Mouse (Mus musculus) erythroblast, embryonic 14.5 days (primary cell): ENCODE results near the gene Kctd14. TPM values are rescaled to one million over a fixed set of nuclear protein-coding genes. Genes with fewer than 3 reads are reported as not detected.
"Not testable (repeated sequence)": the region's sequence is repeated elsewhere in the genome, so short reads cannot be mapped to it uniquely, and the experiment has no call there.

Source experiments
- H3K27me3 ChIP-seq: 2 replicates; pipeline ENCODE4 v1.6.1; 2012; ENCODE audit warnings: inconsistent platforms; ENCODE audit not compliant: control insufficient read depth
- H3K36me3 ChIP-seq: 2 replicates; pipeline ENCODE4 v1.6.1; 2012; ENCODE audit warnings: mild to moderate bottlenecking, inconsistent platforms; ENCODE audit not compliant: control insufficient read depth
- H3K4me1 ChIP-seq: 2 replicates; pipeline ENCODE4 v1.6.1; 2012; ENCODE audit warnings: inconsistent platforms; ENCODE audit not compliant: control insufficient read depth
- H3K4me3 ChIP-seq: replicated peaks from 2 replicates; pipeline ENCODE3; 2012; ENCODE audit warnings: moderate library complexity, mild to moderate bottlenecking, inconsistent platforms
- H3K9me3 ChIP-seq: 2 replicates; pipeline ENCODE4 v1.6.1; 2012; ENCODE audit warnings: low read length, inconsistent platforms, mixed read lengths; ENCODE audit not compliant: control insufficient read depth
- GATA1 ChIP-seq: IDR thresholded peaks from 2 replicates; pipeline ENCODE4 v1.6.1; 2012; ENCODE audit warnings: low read length, inconsistent platforms, mixed read lengths
- TAL1 ChIP-seq: IDR thresholded peaks from 3 replicates; pipeline ENCODE4 v1.6.1; 2012; ENCODE audit warnings: low read length, inconsistent platforms, mixed read lengths
- polyA plus RNA-seq: library from polyadenylated mRNA; stranded (reverse); fragments of >175 nt; gene quantifications from 2 replicates; pipeline ENCODE4 v1.2.3, GENCODE M21; 2012

Gene Kctd14
- polyA plus RNA-seq, 1 experiment, result 2.7 TPM

DNA sequence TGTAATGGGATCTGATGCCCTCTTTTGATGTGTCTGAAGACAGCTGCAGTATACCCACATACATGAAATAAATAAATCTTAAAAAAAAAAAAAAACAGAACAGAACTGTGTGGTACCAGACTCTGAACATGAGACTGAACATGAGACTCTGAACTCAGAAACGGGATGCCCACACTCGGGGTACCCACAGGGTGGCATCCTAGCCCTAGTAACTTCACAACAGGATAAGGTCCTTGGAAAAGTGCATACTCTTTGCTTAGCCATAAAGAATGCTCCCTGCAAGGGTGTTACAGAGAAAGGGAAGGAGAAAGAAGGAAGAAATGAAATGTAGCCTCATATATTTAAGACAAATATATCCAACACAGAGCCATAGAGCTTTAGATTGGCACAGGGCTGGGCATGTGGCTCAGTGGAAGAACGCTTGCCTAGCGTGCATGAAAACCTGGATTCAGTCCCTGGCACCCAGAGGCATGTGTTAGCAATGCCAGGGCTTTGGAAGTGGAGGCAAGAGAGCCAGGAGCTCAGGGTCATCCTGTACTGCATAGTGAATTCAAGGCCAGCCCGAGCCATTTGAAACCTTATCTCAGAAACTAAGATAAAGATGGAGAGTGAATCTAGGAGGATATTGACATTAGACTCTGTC lies 23.2 kb upstream of the Kctd14 start:
- Histone ChIP-seq H3K36me3 (no peaks in the 10 kb centered on the region), H3K27me3 (no peaks in the 10 kb centered on the region), H3K4me1 (peaks cover 4% of the 10 kb centered on the region), H3K4me3 (no peak overlapping the region), H3K9me3 (no peaks in the 10 kb centered on the region)
- TF ChIP-seq GATA1 (no peak), TAL1 (no peak)

DNA sequence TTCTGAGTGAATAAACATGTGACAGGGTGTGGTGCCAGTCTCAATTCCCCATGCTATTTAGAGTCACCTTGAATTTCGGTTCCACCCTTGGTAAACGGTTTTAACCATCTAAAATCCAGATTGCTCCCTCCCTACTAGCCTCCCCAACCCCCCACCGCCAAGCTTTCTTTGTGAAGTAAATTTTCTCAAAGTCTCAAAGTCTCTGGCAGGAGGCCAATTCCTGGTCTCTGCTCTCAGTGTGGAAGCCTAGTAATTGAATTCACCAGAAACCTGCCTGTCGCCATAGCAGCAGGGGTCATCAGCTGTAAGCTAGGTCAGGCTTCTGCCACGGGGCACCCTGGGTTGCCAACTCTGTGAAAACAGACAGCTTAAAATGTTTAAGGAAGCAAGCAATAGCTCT lies 21.4 kb upstream of the Kctd14 start:
- no peak for TF ChIP-seq GATA1
- TF ChIP-seq TAL1, result no peak
- Histone ChIP-seq H3K27me3 (no peaks in the 10 kb centered on the region), H3K36me3 (no peaks in the 10 kb centered on the region), H3K4me1 (peaks cover 4% of the 10 kb centered on the region), H3K4me3 (no peak overlapping the region), H3K9me3 (no peaks in the 10 kb centered on the region)

DNA sequence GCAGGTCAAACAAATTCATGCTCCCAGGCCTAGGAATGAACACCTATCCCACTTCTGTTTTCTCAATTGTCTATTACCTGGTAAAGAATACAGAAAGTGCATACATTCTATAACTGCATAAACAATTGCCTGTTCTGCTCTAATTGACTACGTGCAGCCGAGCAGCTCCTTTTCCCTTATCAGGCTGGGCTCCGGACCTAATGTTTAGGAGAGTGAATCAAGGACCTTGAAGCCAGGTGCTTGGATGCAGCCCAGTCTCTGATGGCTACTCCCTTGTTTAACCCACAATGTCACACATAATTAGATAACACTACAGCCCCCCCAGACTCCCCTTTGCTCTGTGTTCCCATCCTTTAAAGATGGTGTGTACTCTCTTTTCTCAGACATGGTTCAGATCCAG lies 17.6 kb upstream of the Kctd14 start:
- not testable (repeated sequence) for H3K27me3 ChIP-seq, H3K4me3 ChIP-seq

DNA sequence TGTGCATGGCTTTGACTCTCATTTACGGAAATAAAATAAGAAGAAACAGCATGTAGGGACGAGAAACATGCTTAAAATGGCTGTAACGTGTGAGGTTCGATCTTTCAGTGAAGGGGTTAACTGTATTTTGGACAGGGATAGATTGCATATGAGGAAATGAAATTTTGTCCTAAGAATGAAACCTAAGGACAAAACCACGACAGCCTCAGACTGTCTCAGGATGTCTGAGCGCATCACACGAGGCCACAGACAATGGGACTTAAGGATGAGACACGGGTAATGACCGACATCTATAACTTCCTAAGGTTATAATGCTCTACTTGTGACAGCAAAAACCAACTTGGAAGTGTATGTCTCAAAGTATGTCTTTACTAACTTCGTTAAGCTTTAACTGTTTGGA lies 16.6 kb upstream of the Kctd14 start:
- Histone ChIP-seq H3K36me3 (no peaks in the 10 kb centered on the region), H3K27me3 (no peaks in the 10 kb centered on the region), H3K9me3 (no peaks in the 10 kb centered on the region), H3K4me1 (no peaks in the 10 kb centered on the region), H3K4me3 (no peak overlapping the region)
- TF ChIP-seq TAL1, result no peak
- TF ChIP-seq GATA1, result no peak

More for the DNA sequence above, 17.6 kb upstream of the Kctd14 start:
- H3K4me1 ChIP-seq, H3K36me3 ChIP-seq, H3K9me3 ChIP-seq: not testable (repeated sequence)

DNA sequence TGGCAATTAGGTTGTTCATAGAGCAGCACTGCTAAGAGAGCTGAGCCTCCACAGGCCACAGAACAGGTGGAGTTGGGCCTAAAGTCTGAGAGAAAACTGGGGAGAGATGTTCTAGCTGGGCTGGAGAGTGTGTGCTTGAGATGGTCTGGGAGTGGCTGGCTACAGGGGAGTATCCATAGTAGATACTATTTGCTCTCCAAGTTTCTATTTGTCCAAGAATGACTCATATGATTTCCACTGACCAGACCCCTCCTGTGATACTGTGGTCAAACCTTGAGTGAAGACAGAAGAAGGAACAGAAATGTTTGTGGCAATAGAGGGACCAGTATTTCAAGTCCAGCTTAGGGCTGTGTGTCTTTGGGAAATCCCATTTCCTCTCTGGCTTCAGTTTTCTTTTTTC lies 12.1 kb upstream of the Kctd14 start:
- no peak overlapping the region for H3K4me3 ChIP-seq
- H3K4me1 ChIP-seq, result no peaks in the 10 kb centered on the region
- H3K27me3 ChIP-seq, result no peaks in the 10 kb centered on the region; the same call in 1 of the 2 replicates
- H3K36me3 ChIP-seq, result no peaks in the 10 kb centered on the region
- peaks cover 14% of the 10 kb centered on the region for H3K9me3 ChIP-seq
- TF ChIP-seq TAL1 (no peak), GATA1 (no peak)

DNA sequence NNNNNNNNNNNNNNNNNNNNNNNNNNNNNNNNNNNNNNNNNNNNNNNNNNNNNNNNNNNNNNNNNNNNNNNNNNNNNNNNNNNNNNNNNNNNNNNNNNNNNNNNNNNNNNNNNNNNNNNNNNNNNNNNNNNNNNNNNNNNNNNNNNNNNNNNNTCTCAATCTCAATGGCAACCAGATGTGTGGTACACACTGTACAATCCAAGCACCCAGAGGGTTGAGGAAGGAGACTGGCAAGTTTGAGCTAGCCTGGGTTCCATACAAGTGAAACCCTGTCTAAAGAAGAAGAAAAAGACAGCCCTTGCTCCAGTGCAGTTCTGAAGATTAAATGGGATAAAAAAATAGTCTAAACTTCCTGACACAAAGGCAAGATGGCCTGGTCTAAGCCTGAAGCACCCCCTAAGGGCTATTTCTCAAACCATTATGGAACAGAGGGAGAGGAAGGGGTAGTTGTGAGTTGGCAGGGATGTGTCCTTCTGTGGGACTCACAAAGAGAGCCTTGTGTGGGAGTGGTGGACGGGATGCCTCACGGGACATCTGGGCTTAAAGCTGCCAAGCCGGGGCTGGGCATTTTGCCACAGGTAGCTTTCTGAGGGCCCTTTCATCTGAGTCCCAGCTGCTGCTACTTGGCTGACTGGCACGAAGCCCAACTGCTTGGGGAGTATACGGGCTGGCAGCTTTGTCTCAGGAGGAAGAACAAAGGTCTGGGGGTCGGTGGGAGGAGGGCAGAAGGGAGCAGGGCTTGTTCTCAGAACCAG lies 4.8 kb upstream of the Kctd14 start:
- TF ChIP-seq TAL1 (no peak), GATA1 (no peak)
- H3K9me3 ChIP-seq, result peaks cover 9% of the 10 kb centered on the region
- H3K4me1 ChIP-seq, result peaks cover 7% of the 10 kb centered on the region
- no peaks in the 10 kb centered on the region for H3K27me3 ChIP-seq
- H3K36me3 ChIP-seq, result no peaks in the 10 kb centered on the region
- no peak overlapping the region for H3K4me3 ChIP-seq

DNA sequence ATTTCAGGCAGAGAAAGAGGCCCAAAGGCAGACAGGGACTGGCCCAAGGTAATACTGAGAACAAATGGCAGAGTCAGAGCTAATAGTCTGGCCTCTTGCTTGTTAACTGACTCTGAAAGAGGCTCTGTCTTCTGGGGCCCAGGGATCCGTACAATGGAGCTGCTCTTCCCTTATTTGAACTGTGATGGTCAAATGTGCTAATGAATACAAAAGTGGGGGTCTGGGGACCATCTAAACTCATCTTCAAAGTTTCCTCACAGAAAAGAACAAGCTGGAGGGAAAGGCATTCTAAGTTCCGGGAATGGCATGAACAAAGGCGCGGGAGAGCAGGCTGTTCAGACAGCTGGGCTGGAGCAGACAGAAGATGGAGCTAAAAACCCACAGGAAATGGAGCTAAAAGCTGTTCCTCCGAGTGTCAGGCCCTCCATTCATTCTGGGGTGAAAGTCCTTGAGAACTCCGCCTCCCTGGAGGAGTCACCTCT lies 4.0 kb upstream of the Kctd14 start:
- TF ChIP-seq TAL1, result no peak
- TF ChIP-seq GATA1, result no peak
- no peak overlapping the region for H3K4me3 ChIP-seq
- no peaks in the 10 kb centered on the region for H3K27me3 ChIP-seq

DNA sequence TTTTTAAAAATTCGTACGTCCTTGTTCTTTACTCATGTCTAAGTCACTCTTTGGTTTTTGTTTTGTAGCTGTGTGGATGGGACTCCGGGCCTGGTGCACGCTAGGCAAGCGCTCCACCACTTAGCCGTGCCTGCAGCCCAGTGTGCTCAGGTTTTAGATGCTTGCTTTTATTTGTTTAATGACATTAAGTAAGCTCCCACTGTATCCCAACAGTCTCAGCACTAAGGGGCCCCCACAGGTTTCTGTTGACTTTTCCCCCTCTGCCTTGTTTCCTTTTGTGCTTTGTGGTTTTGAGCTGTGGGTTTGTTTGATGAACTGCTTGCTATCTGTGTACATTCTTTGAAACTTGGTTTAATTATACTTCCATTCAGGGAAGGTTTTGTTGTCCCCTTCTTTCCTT lies 1.1 kb downstream of the Kctd14 start:
- peaks cover 57% of the 10 kb centered on the region for H3K4me1 ChIP-seq
- H3K27me3 ChIP-seq, result no peaks in the 10 kb centered on the region
- H3K36me3 ChIP-seq, result peaks cover 25% of the 10 kb centered on the region
- peak overlapping the region; percentile 66 for H3K4me3 ChIP-seq
- no peak for TF ChIP-seq TAL1
- TF ChIP-seq GATA1, result no peak
- H3K9me3 ChIP-seq, result peaks cover 6% of the 10 kb centered on the region

More for the DNA sequence above, 4.0 kb upstream of the Kctd14 start:
- Histone ChIP-seq H3K4me1 (peaks cover 15% of the 10 kb centered on the region), H3K9me3 (peaks cover 6% of the 10 kb centered on the region), H3K36me3 (no peaks in the 10 kb centered on the region)

DNA sequence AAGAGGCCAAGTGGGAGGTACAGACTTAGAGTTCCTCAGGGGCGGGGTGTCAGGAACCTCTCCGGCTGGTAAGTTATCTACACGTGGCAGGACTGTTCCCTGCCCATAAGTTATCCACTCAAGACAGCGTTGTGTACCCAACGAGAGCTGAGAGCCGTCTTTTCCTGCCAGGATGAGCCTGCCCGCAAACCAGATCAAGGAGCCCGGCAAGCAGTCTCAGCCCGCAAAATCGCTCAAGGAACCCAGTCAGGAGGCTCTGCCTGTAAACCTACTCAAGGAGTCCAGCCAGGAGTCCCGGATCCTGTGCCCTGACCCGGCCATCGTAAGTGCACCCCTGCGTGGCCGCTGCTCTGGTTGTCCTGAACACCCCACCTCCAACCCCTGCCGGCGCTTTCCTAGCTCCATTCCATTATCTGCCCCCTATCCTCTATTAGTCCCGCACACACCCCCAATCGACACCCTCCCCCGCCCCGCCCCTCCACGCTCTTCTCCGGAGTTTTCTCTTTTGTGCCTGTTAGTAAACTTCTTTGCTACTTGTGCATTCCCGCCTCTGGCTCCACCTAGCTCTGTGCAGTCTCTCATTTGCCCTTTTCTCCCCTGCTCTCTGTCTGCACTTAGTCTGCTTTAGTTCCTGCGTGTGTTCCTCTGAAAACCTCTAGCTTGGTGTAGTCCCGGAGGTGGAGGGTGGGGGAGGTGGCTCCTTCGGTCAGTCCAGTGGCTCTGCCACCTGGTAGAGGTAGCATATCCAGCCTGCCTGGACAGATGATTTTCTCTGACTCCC lies 2.2 kb downstream of the Kctd14 start:
- TF ChIP-seq GATA1, result no peak
- peak; percentile 76 for TF ChIP-seq TAL1
- Histone ChIP-seq H3K4me1 (peaks cover 61% of the 10 kb centered on the region), H3K36me3 (peaks cover 35% of the 10 kb centered on the region), H3K27me3 (no peaks in the 10 kb centered on the region), H3K9me3 (peaks cover 11% of the 10 kb centered on the region), H3K4me3 (peak overlapping the region; percentile 66)
